Mouse (Mus musculus): ENCODE results near the gene Map3k10.

DNA sequence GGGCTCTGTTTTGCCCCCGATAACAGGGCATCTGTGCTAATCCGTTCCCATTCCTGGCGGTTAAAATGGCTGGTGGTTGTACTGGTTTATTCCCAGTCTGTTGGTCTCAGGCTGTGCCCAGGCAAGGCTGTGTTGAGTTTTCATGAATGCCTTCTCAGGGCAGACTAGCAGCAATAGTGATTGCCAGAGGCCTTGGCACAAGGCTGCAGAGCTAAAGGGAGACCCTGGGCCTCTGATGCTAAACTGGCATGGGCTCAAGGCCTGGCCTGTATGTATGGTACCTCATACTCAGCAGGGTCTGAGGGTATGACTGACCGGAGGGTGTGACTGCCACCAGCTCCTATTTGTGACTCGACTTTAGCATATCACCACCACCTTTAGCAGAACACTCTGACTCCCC is 63.5 kb downstream of the Map3k10 start:
- TF ChIP-seq CTCF (IDR thresholded peaks at IDR 0.05; ENCODE audit: low read depth, low read length) (no peak), POLR2A (IDR thresholded peaks at IDR 0.05; ENCODE audit: borderline replicate concordance, low read depth, low read length) (no peak)
